8 mouse cellular contexts compared by ENCODE assay signal in the genomic region with DNA sequence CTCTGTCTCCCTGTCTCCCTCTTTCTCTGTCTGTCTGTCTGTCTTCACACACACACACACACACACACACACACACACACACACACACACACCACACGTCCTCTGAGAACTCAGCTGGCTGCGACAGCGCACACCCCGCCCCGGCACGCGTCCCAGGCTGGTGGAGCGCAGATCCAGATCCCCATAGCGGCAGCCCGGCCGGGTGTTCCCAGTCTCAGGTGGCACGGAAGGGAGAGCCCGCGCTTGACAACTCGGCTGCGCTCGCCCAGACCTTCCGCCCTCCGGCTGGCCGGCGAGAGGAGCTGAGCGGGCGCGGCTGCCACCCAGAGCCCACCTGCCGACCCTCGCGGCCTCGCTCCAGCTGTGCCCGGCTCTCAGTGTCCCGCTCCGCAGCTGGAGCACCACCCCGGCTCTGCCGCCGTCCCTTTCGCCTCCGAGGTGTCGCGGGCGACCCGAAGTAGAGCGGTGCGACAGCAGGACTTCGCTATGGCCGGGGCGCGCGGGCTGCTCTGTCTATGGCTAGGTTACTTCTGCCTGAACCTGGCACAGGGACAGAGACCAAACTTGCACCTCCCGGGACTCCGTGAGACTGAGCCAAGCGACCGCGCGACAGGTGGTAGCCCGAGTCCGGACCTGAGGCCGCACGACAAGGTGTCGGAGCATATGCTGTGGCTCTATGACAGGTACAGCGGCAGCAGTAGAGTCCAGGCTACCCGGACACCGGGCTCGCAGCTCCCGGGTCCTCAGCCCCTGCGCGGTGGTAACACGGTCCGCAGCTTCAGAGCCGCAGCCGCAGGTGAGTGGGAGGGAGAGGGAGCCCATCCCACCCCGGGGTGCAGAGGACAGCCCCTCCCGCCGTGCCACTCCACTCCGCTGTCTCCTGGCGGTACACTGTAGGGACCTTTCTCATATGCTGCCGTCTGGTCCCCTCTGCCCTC. TPM values are rescaled to one million over a fixed set of nuclear protein-coding genes. Genes with fewer than 3 reads are reported as not detected.
DNase-seq lines count a peak whose midpoint lies in the region; ATAC-seq lines count a peak whose summit lies in the region.

No protein-coding gene starts in this region.

- no peaks in the 10 kb centered on the region for H3K9me3 ChIP-seq in limb, embryonic 10.5 days (replicated peaks)
- no peaks in the 10 kb centered on the region for H3K9me3 ChIP-seq in midbrain, embryonic 12.5 days

- WGBS in limb, embryonic 10.5 days = under 1% methylated on average over 75 of the region's 75 CpGs
- WGBS in midbrain, embryonic 12.5 days = 1% methylated on average over 70 of the region's 75 CpGs

- H3K4me1 ChIP-seq in limb, embryonic 10.5 days = peaks cover 26% of the 10 kb centered on the region
- peaks cover 15% of the 10 kb centered on the region for H3K4me1 ChIP-seq in midbrain, embryonic 12.5 days

- peak; percentile 57 for DNase-seq in ovary, postnatal 36 days (ENCODE audit: low spot score)
- no peak for DNase-seq in ovary, postnatal 14 days (ENCODE audit: low spot score)
- peak; percentile 43 for DNase-seq in embryo, embryonic 9.5 days (ENCODE audit: extremely low spot score)
- DNase-seq in heart, postnatal 14 days = peak; percentile 36 to 37
- DNase-seq in limb, embryonic 10.5 days (ENCODE audit: low spot score) = peak; percentile 70
- DNase-seq in adipocyte (ENCODE audit: low spot score) = no peak

- ATAC-seq in midbrain, embryonic 12.5 days (ENCODE audit: low FRiP score, low read depth) = peak; percentile 74
- no peak for ATAC-seq in megakaryocyte, adult 5-6 weeks (ENCODE audit: poor library complexity, severe bottlenecking)

- peak overlapping the region; percentile 69 for H3K4me3 ChIP-seq in limb, embryonic 10.5 days
- H3K4me3 ChIP-seq in midbrain, embryonic 12.5 days = peak overlapping the region; percentile 59

- H3K36me3 ChIP-seq in limb, embryonic 10.5 days = no peaks in the 10 kb centered on the region
- no peaks in the 10 kb centered on the region for H3K36me3 ChIP-seq in midbrain, embryonic 12.5 days

- H3K9ac ChIP-seq in midbrain, embryonic 12.5 days (replicated peaks) = peak overlapping the region; percentile 53

- H3K27me3 ChIP-seq in limb, embryonic 10.5 days (ENCODE audit: low read depth, poor library complexity, severe bottlenecking) = peaks cover 65% of the 10 kb centered on the region
- H3K27me3 ChIP-seq in midbrain, embryonic 12.5 days = peaks cover 57% of the 10 kb centered on the region

- peak overlapping the region; percentile 96 for H3K4me2 ChIP-seq in midbrain, embryonic 12.5 days (replicated peaks)

- intact Hi-C loops in heart, postnatal 14 days (cut with DNase I) = no loop called here

- peak overlapping the region; percentile 66 for H3K27ac ChIP-seq in limb, embryonic 10.5 days
- H3K27ac ChIP-seq in midbrain, embryonic 12.5 days (replicated peaks) = no peak overlapping the region

RNA-seq across cellular contexts. Expression of a gene that starts 0.7 kb away (rescaled TPM):
- under 1 TPM; 0.24 to 0.31 TPM for total RNA-seq in heart, postnatal 14 days (2021)
- 0.58 and 0.81 TPM in 2 replicates for polyA plus RNA-seq in limb, embryonic 10.5 days (2016; fragmentation: Nextera tagmentation; extraction: Ambion mirVana)
- 0.94 and 0.98 TPM in 2 replicates for polyA plus RNA-seq in midbrain, embryonic 12.5 days (2016; fragmentation: Nextera tagmentation; extraction: Ambion mirVana)
- not detected in 2 replicates for total RNA-seq in megakaryocyte, adult 5-6 weeks (2015)
- not detected in 2 replicates for total RNA-seq in megakaryocyte, adult 5-6 weeks (2017)

Comparison
In these comparisons a context has a peak if more than half of its experiments do, and no peak if none do; other contexts are left out.
1. DNase-seq: peak in ovary, postnatal 36 days (single experiment), embryo, embryonic 9.5 days (single experiment), heart, postnatal 14 days (2 of 2) and limb, embryonic 10.5 days (single experiment); none in ovary, postnatal 14 days (single experiment) and adipocyte (single experiment).